Mouse (Mus musculus) brain, embryonic 14.5 days (tissue): ENCODE results near the gene Zmynd8.

Experiments
- CTCF ChIP-seq: fragments of 200-500 bp; IDR thresholded peaks from 2 replicates; pipeline ENCODE4 v1.5.1; 2012; ENCODE audit warnings: inconsistent platforms, mild to moderate bottlenecking, moderate library complexity, borderline replicate concordance; ENCODE audit not compliant: insufficient read depth, insufficient read length; ENCODE audit errors: extremely low read depth
- POLR2A ChIP-seq: fragments of 200-500 bp; IDR thresholded peaks from 2 replicates; pipeline ENCODE4 v1.6.1; 2012; ENCODE audit warnings: mild to moderate bottlenecking, inconsistent platforms, borderline replicate concordance; ENCODE audit not compliant: poor library complexity, insufficient read depth, insufficient read length, severe bottlenecking; ENCODE audit errors: extremely low read depth

DNA sequence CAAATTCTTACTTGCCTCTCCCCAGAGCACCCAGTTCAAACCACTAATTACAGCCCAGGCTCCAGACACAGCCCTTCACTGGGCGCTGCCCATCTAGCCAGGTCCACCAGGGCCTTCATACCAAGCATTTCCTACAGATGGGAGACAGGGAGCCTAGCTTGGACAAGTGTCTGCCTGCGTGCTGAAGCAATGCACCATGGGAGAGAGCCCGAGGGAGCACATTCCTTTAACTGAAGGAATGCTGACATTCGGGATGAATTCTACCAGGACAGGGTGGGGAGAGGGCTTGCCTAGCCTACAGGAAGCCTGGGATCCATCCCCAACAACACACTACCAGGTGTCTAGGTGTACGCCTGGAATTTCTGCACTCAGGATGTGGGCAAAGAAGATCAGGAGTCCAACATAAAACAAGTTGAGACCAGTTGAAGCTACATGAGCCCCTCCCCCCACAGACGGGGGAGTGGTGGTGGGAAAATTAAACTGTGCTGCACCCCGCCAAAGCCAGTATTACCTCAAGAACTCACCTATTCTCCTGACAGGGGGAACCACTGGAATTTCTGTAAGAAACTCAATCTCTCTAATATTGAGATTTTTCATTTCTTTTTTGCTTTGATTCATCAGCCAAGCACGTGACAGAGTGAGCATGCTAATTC lies 67.1 kb downstream of the Zmynd8 start:
- TF ChIP-seq CTCF, result no peak
- no peak for TF ChIP-seq POLR2A
